Mouse (Mus musculus) forebrain, embryonic 12.5 days (tissue): ENCODE measurements at regions not wholly inside any gene's neighbourhood (a gene's known extent, or its start where the extent isn't known, plus 50 kb on each side); places are given as distances from the start of the nearest gene placed in this dataset.

Source experiments
- ATAC-seq: fragments of 200-750 bp; cut with Nextera tagmentation; 2 replicates; pipeline ENCODE4 v1.8.0; 2017; ENCODE audit warnings: moderate TSS enrichment; ENCODE audit not compliant: low FRiP score
- H3K27ac ChIP-seq: fragments of 300-500 bp; sonication (generic); 2 replicates; pipeline ENCODE4 v1.5.1; 2016; ENCODE audit warnings: mild to moderate bottlenecking
- H3K27me3 ChIP-seq: fragments of 300-500 bp; sonication (generic); 2 replicates; pipeline ENCODE4 v1.6.1; 2016; ENCODE audit warnings: mild to moderate bottlenecking
- H3K36me3 ChIP-seq: fragments of 300-500 bp; sonication (generic); replicated peaks from 2 replicates; pipeline ENCODE4 v1.6.1; 2016; ENCODE audit warnings: mild to moderate bottlenecking
- H3K4me1 ChIP-seq: fragments of 300-500 bp; sonication (generic); 2 replicates; pipeline ENCODE4 v1.6.1; 2016
- H3K4me2 ChIP-seq: fragments of 300-500 bp; sonication (generic); 2 replicates; pipeline ENCODE4 v1.6.1; 2016; ENCODE audit warnings: mild to moderate bottlenecking, moderate library complexity
- H3K4me3 ChIP-seq: fragments of 300-500 bp; sonication (generic); replicated peaks from 2 replicates; pipeline ENCODE4 v1.5.1; 2016; ENCODE audit warnings: mild to moderate bottlenecking
- H3K9ac ChIP-seq: fragments of 300-500 bp; sonication (generic); 2 replicates; pipeline ENCODE4 v1.6.1; 2016; ENCODE audit warnings: mild to moderate bottlenecking
- H3K9me3 ChIP-seq: fragments of 300-500 bp; sonication (generic); 2 replicates; pipeline ENCODE4 v1.6.1; 2016
- WGBS: fragments of 180-500 bp; shearing (Covaris S2); methylation state at CpG from one replicate; pipeline ENCODE4 v1.1.7; 2016; 5-methylcytosine and 5-hydroxymethylcytosine counted together

- Histone ChIP-seq H3K36me3 (no peaks in the 10 kb centered on the region), H3K4me2 (no peak overlapping the region), H3K9me3 (no peaks in the 10 kb centered on the region), H3K27ac (no peak overlapping the region), H3K4me1 (no peaks in the 10 kb centered on the region), H3K4me3 (no peak overlapping the region), H3K27me3 (no peaks in the 10 kb centered on the region), H3K9ac (no peak overlapping the region)
- 63% methylated on average over 9 of the region's 9 CpGs for WGBS
- no peak; the same call in 1 of the 2 replicates for ATAC-seq
These were observed 360.7 kb upstream of the Pdcd1 start for GRCm38 (mm10) chr1:94413043-94413442.

- no peaks in the 10 kb centered on the region for H3K4me1 ChIP-seq
- no peak overlapping the region for H3K27ac ChIP-seq
- H3K9me3 ChIP-seq, result no peaks in the 10 kb centered on the region
- ATAC-seq, result no peak
- no peaks in the 10 kb centered on the region for H3K27me3 ChIP-seq
- H3K36me3 ChIP-seq, result no peaks in the 10 kb centered on the region
- H3K4me3 ChIP-seq, result no peak overlapping the region
- WGBS, result 84% methylated on average over 1 of the region's 1 CpGs
- no peak overlapping the region for H3K9ac ChIP-seq
- H3K4me2 ChIP-seq, result no peak overlapping the region
These were observed 314.3 kb upstream of the Pdcd1 start for GRCm38 (mm10) chr1:94366606-94367005.

- Histone ChIP-seq H3K36me3 (no peaks in the 10 kb centered on the region), H3K27ac (no peak overlapping the region), H3K4me2 (no peak overlapping the region), H3K4me1 (no peaks in the 10 kb centered on the region), H3K9me3 (no peaks in the 10 kb centered on the region), H3K9ac (no peak overlapping the region), H3K27me3 (no peaks in the 10 kb centered on the region), H3K4me3 (no peak overlapping the region)
- WGBS, result 78% methylated on average over 1 of the region's 1 CpGs
- ATAC-seq, result no peak
These were observed 304.6 kb upstream of the Pdcd1 start for GRCm38 (mm10) chr1:94356996-94357395.

- WGBS, result 79% methylated on average over 3 of the region's 3 CpGs
- H3K4me3 ChIP-seq, result no peak overlapping the region
- H3K9me3 ChIP-seq, result no peaks in the 10 kb centered on the region
- H3K4me1 ChIP-seq, result no peaks in the 10 kb centered on the region
- no peak for ATAC-seq
- no peak overlapping the region for H3K4me2 ChIP-seq
- no peaks in the 10 kb centered on the region for H3K27me3 ChIP-seq
- H3K9ac ChIP-seq, result no peak overlapping the region
- no peaks in the 10 kb centered on the region for H3K36me3 ChIP-seq
- H3K27ac ChIP-seq, result no peak overlapping the region
These were observed 303.5 kb upstream of the Pdcd1 start for GRCm38 (mm10) chr1:94355873-94356272.

- Histone ChIP-seq H3K4me2 (no peak overlapping the region), H3K4me3 (no peak overlapping the region), H3K27ac (no peak overlapping the region), H3K27me3 (no peaks in the 10 kb centered on the region), H3K9ac (no peak overlapping the region), H3K36me3 (no peaks in the 10 kb centered on the region), H3K9me3 (no peaks in the 10 kb centered on the region), H3K4me1 (no peaks in the 10 kb centered on the region)
- no peak for ATAC-seq
- WGBS, result 84% methylated on average over 2 of the region's 2 CpGs
These were observed 290.2 kb upstream of the Pdcd1 start for GRCm38 (mm10) chr1:94342576-94342975.

- Histone ChIP-seq H3K9me3 (no peaks in the 10 kb centered on the region), H3K4me3 (no peak overlapping the region), H3K36me3 (no peaks in the 10 kb centered on the region), H3K9ac (no peak overlapping the region), H3K27me3 (no peaks in the 10 kb centered on the region), H3K4me1 (no peaks in the 10 kb centered on the region), H3K27ac (no peak overlapping the region), H3K4me2 (no peak overlapping the region)
- WGBS, result 77% methylated on average over 3 of the region's 3 CpGs
- no peak for ATAC-seq
These were observed 288.9 kb upstream of the Pdcd1 start for GRCm38 (mm10) chr1:94341237-94341636.

GRCm38 (mm10) chr1:94318029-94318428 is 265.7 kb upstream of the Pdcd1 start:
- Histone ChIP-seq H3K4me3 (no peak overlapping the region), H3K36me3 (no peaks in the 10 kb centered on the region), H3K4me1 (no peaks in the 10 kb centered on the region), H3K4me2 (no peak overlapping the region), H3K9me3 (no peaks in the 10 kb centered on the region), H3K27me3 (no peaks in the 10 kb centered on the region), H3K9ac (no peak overlapping the region), H3K27ac (no peak overlapping the region)
- ATAC-seq, result no peak

GRCm38 (mm10) chr1:94298395-94298794 is 246.0 kb upstream of the Pdcd1 start:
- WGBS, result 89% methylated on average over 1 of the region's 1 CpGs
- H3K27ac ChIP-seq, result no peak overlapping the region
- no peaks in the 10 kb centered on the region for H3K27me3 ChIP-seq
- ATAC-seq, result no peak
- no peak overlapping the region for H3K4me3 ChIP-seq
- H3K9me3 ChIP-seq, result no peaks in the 10 kb centered on the region
- no peaks in the 10 kb centered on the region for H3K36me3 ChIP-seq
- no peaks in the 10 kb centered on the region for H3K4me1 ChIP-seq
- H3K4me2 ChIP-seq, result no peak overlapping the region
- H3K9ac ChIP-seq, result no peak overlapping the region

- Histone ChIP-seq H3K9me3 (no peaks in the 10 kb centered on the region), H3K9ac (no peak overlapping the region), H3K27me3 (no peaks in the 10 kb centered on the region), H3K27ac (no peak overlapping the region), H3K4me3 (no peak overlapping the region), H3K4me2 (no peak overlapping the region), H3K36me3 (no peaks in the 10 kb centered on the region), H3K4me1 (no peaks in the 10 kb centered on the region)
- ATAC-seq, result no peak
- WGBS, result 74% methylated on average over 4 of the region's 4 CpGs
These were observed 220.2 kb upstream of the Pdcd1 start for GRCm38 (mm10) chr1:94272569-94272968.

GRCm38 (mm10) chr1:94263313-94263712 is 211.0 kb upstream of the Pdcd1 start:
- H3K36me3 ChIP-seq, result no peaks in the 10 kb centered on the region
- H3K9me3 ChIP-seq, result no peaks in the 10 kb centered on the region
- H3K27ac ChIP-seq, result no peak overlapping the region
- no peak overlapping the region for H3K4me2 ChIP-seq
- H3K9ac ChIP-seq, result no peak overlapping the region
- WGBS, result 85% methylated on average over 8 of the region's 8 CpGs
- no peak overlapping the region for H3K4me3 ChIP-seq
- ATAC-seq, result no peak
- no peaks in the 10 kb centered on the region for H3K4me1 ChIP-seq
- no peaks in the 10 kb centered on the region for H3K27me3 ChIP-seq

- Histone ChIP-seq H3K27ac (no peak overlapping the region), H3K4me2 (no peak overlapping the region)
- no peak for ATAC-seq
These were observed 183.1 kb upstream of the Pdcd1 start for GRCm38 (mm10) chr1:94235426-94235825.

GRCm38 (mm10) chr1:94221006-94221405 is 168.7 kb upstream of the Pdcd1 start:
- Histone ChIP-seq H3K4me2 (no peak overlapping the region), H3K9me3 (no peaks in the 10 kb centered on the region), H3K4me1 (no peaks in the 10 kb centered on the region), H3K9ac (no peak overlapping the region), H3K4me3 (no peak overlapping the region), H3K36me3 (no peaks in the 10 kb centered on the region), H3K27me3 (no peaks in the 10 kb centered on the region), H3K27ac (no peak overlapping the region)
- ATAC-seq, result no peak
- 74% methylated on average over 3 of the region's 3 CpGs for WGBS

More at GRCm38 (mm10) chr1:94235426-94235825, 183.1 kb upstream of the Pdcd1 start:
- 71% methylated on average over 1 of the region's 1 CpGs for WGBS
- no peaks in the 10 kb centered on the region for H3K4me1 ChIP-seq
- H3K36me3 ChIP-seq, result no peaks in the 10 kb centered on the region
- no peak overlapping the region for H3K4me3 ChIP-seq
- H3K9me3 ChIP-seq, result no peaks in the 10 kb centered on the region
- H3K27me3 ChIP-seq, result no peaks in the 10 kb centered on the region
- H3K9ac ChIP-seq, result no peak overlapping the region

GRCm38 (mm10) chr1:94217407-94217806 is 165.1 kb upstream of the Pdcd1 start:
- ATAC-seq, result no peak
- no peaks in the 10 kb centered on the region for H3K4me1 ChIP-seq
- 85% methylated on average over 2 of the region's 2 CpGs for WGBS
- H3K27ac ChIP-seq, result no peak overlapping the region
- no peaks in the 10 kb centered on the region for H3K27me3 ChIP-seq
- H3K36me3 ChIP-seq, result no peaks in the 10 kb centered on the region
- no peak overlapping the region for H3K4me3 ChIP-seq
- H3K9ac ChIP-seq, result no peak overlapping the region
- H3K4me2 ChIP-seq, result no peak overlapping the region
- no peaks in the 10 kb centered on the region for H3K9me3 ChIP-seq

- Histone ChIP-seq H3K4me1 (no peaks in the 10 kb centered on the region), H3K9me3 (no peaks in the 10 kb centered on the region), H3K4me2 (no peak overlapping the region), H3K27me3 (no peaks in the 10 kb centered on the region), H3K36me3 (no peaks in the 10 kb centered on the region), H3K27ac (no peak overlapping the region), H3K9ac (no peak overlapping the region), H3K4me3 (no peak overlapping the region)
- WGBS, result 92% methylated on average over 4 of the region's 4 CpGs
- no peak for ATAC-seq
These were observed 156.6 kb upstream of the Pdcd1 start for GRCm38 (mm10) chr1:94208929-94209328.
